8 mouse cellular contexts compared by ENCODE assay signal in genomic region chr6:87850900-87851614, GRCm38 (mm10). TPM values are rescaled to one million over a fixed set of nuclear protein-coding genes. Genes with fewer than 3 reads are reported as not detected.
DNase-seq lines count a peak whose midpoint lies in the region; ATAC-seq and TF ChIP-seq lines count a peak whose summit lies in the region.

Cnbp (minus strand) TSS chr6:87851106.

- no peaks in the 10 kb centered on the region for H3K9me3 ChIP-seq in CH12.LX (replicated peaks; ENCODE audit: low read length)
- no peaks in the 10 kb centered on the region for H3K9me3 ChIP-seq in forebrain, embryonic 12.5 days
- H3K9me3 ChIP-seq in heart, postnatal 0 days (replicated peaks; ENCODE audit: control insufficient read depth, low read length) = no peaks in the 10 kb centered on the region
- no peaks in the 10 kb centered on the region for H3K9me3 ChIP-seq in liver, embryonic 16.5 days (replicated peaks; ENCODE audit: control insufficient read depth, low read length)
- H3K9me3 ChIP-seq in neural tube, embryonic 13.5 days = no peaks in the 10 kb centered on the region

- under 1% methylated on average over 55 of the region's 55 CpGs for WGBS in forebrain, embryonic 12.5 days
- under 1% methylated on average over 49 of the region's 55 CpGs for whole genome bisulfite sequencing in heart, postnatal 0 days
- WGBS in liver, embryonic 16.5 days (ENCODE audit: insufficient replicate concordance) = under 1% methylated on average over 55 of the region's 55 CpGs
- WGBS in neural tube, embryonic 13.5 days = under 1% methylated on average over 55 of the region's 55 CpGs

- TF ChIP-seq CTCF in CH12.LX (conservative IDR thresholded peaks at IDR 0.05 in 1 of 2, IDR thresholded peaks at IDR 0.05 in 1 of 2; ENCODE audit: low read depth in 2 of 2, low read length in 2 of 2) = no peak
- TF ChIP-seq CTCF in heart, postnatal 0 days (IDR thresholded peaks at IDR 0.05; ENCODE audit: low read depth) = no peak
- no peak for TF ChIP-seq CTCF in testis, adult 2 months (IDR thresholded peaks at IDR 0.05; ENCODE audit: control insufficient read depth, insufficient read depth, insufficient replicate concordance, low read depth, low read length)

- H3K27me3 ChIP-seq in CH12.LX (replicated peaks) = no peaks in the 10 kb centered on the region
- no peaks in the 10 kb centered on the region for H3K27me3 ChIP-seq in forebrain, embryonic 12.5 days
- no peaks in the 10 kb centered on the region for H3K27me3 ChIP-seq in heart, postnatal 0 days (ENCODE audit: control insufficient read depth, insufficient read depth, low read length)
- H3K27me3 ChIP-seq in liver, embryonic 16.5 days (ENCODE audit: control insufficient read depth, insufficient read depth, low read depth, low read length) = no peaks in the 10 kb centered on the region
- H3K27me3 ChIP-seq in neural tube, embryonic 13.5 days = no peaks in the 10 kb centered on the region
- no peaks in the 10 kb centered on the region for H3K27me3 ChIP-seq in testis, adult 2 months (ENCODE audit: control insufficient read depth, insufficient read depth, low read length)

- TF ChIP-seq POLR2A in CH12.LX (IDR thresholded peaks at IDR 0.05; ENCODE audit: low read depth, low read length) = peak; percentile 94
- TF ChIP-seq POLR2A in testis, adult 2 months (IDR thresholded peaks at IDR 0.05; ENCODE audit: control insufficient read depth, low read depth, low read length) = peak; percentile 99

- peaks cover 41% of the 10 kb centered on the region for H3K79me2 ChIP-seq in CH12.LX (replicated peaks; ENCODE audit: control insufficient read depth, extremely low read depth, insufficient read depth, poor library complexity, severe bottlenecking)

- peak; percentile 99 for ATAC-seq in forebrain, embryonic 12.5 days (ENCODE audit: low FRiP score)
- peak; percentile 99 for ATAC-seq in heart, postnatal 0 days (ENCODE audit: insufficient read depth, low read depth)
- ATAC-seq in liver, embryonic 16.5 days (ENCODE audit: low read depth) = peak; percentile 97
- peak; percentile 98 for ATAC-seq in neural tube, embryonic 13.5 days (ENCODE audit: low read depth)

- H3K36me3 ChIP-seq in CH12.LX (replicated peaks in 1 of 2; ENCODE audit: control insufficient read depth in 1 of 2, insufficient read depth in 1 of 2, low read length in 1 of 2) = peaks cover 14 to 30% of the 10 kb centered on the region in 2 experiments
- peaks cover 10% of the 10 kb centered on the region; the same call in 1 of the 2 replicates for H3K36me3 ChIP-seq in forebrain, embryonic 12.5 days (replicated peaks)
- peaks cover 3% of the 10 kb centered on the region; the same call in 1 of the 2 replicates for H3K36me3 ChIP-seq in heart, postnatal 0 days (replicated peaks; ENCODE audit: control insufficient read depth, insufficient read depth, low read length)
- peaks cover 17% of the 10 kb centered on the region; the same call in 1 of the 2 replicates for H3K36me3 ChIP-seq in liver, embryonic 16.5 days (ENCODE audit: control insufficient read depth, insufficient read depth)
- 0 out of 2 replicates have a peak, but pooled peaks cover 9% of the 10 kb centered on the region for H3K36me3 ChIP-seq in neural tube, embryonic 13.5 days
- H3K36me3 ChIP-seq in testis, adult 2 months (ENCODE audit: control insufficient read depth, insufficient read depth, low read length) = no peaks in the 10 kb centered on the region

- in situ Hi-C loops in CH12.LX (cut with MboI; ENCODE audit: low pct_ligation_motif_present, low pct_unique_long_range_greater_than_20kb, low sequenced_read_pairs) = no loop called here

- H3K4me2 ChIP-seq in CH12.LX (ENCODE audit: insufficient read depth, low read depth, poor library complexity, severe bottlenecking) = peak within 1 kb of the TSS; percentile 68
- H3K4me2 ChIP-seq in forebrain, embryonic 12.5 days = peak within 1 kb of the TSS; percentile 81
- H3K4me2 ChIP-seq in heart, postnatal 0 days (ENCODE audit: low read depth, low read length) = peak within 1 kb of the TSS; percentile 82
- peak within 1 kb of the TSS; percentile 95 for H3K4me2 ChIP-seq in liver, embryonic 16.5 days (ENCODE audit: low read depth, low read length)
- H3K4me2 ChIP-seq in neural tube, embryonic 13.5 days = peak within 1 kb of the TSS; percentile 80

- peaks cover 3 to 44% of the 10 kb centered on the region in 2 experiments for H3K4me1 ChIP-seq in CH12.LX (ENCODE audit: control insufficient read depth in 1 of 2, insufficient read depth in 2 of 2)
- H3K4me1 ChIP-seq in forebrain, embryonic 12.5 days = peaks cover 28% of the 10 kb centered on the region
- H3K4me1 ChIP-seq in heart, postnatal 0 days (ENCODE audit: control insufficient read depth, insufficient read depth) = peaks cover 29% of the 10 kb centered on the region
- H3K4me1 ChIP-seq in liver, embryonic 16.5 days (ENCODE audit: control insufficient read depth, low read depth, low read length) = peaks cover 35% of the 10 kb centered on the region
- peaks cover 37% of the 10 kb centered on the region for H3K4me1 ChIP-seq in neural tube, embryonic 13.5 days (replicated peaks)
- H3K4me1 ChIP-seq in testis, adult 2 months (ENCODE audit: control insufficient read depth, insufficient read depth, low read length) = peaks cover 6% of the 10 kb centered on the region

- TF ChIP-seq RAD21 in CH12.LX (IDR thresholded peaks at IDR 0.05; ENCODE audit: low read depth, low read length) = no peak

- peak within 1 kb of the TSS; percentile 91 for H3K27ac ChIP-seq in CH12.LX (ENCODE audit: insufficient read depth, low read depth)
- H3K27ac ChIP-seq in forebrain, embryonic 12.5 days = peak within 1 kb of the TSS; percentile 92
- H3K27ac ChIP-seq in heart, postnatal 0 days (ENCODE audit: low read depth) = peak within 1 kb of the TSS; percentile 95
- H3K27ac ChIP-seq in liver, embryonic 16.5 days (ENCODE audit: low read length) = peak within 1 kb of the TSS; percentile 94
- H3K27ac ChIP-seq in neural tube, embryonic 13.5 days (replicated peaks) = peak within 1 kb of the TSS; percentile 95
- H3K27ac ChIP-seq in testis, adult 2 months (ENCODE audit: control insufficient read depth, insufficient read depth, low read depth, low read length) = peak within 1 kb of the TSS; percentile 100

- peak; percentile 95 for DNase-seq in CH12.LX (ENCODE audit: extremely low read depth)
- peak; percentile 93 for DNase-seq in c-Kit-positive CD71-positive TER-119-negative erythroid progenitor cells, embryonic 14.5 days (ENCODE audit: low read depth)
- peak; percentile 94 for DNase-seq in heart, postnatal 0 days (ENCODE audit: low spot score)
- peak; percentile 98 to 99 for DNase-seq in kidney, postnatal 4 days

- dilution Hi-C loops in CH12.LX (cut with MboI; ENCODE audit: extremely low pct_ligation_motif_present, extremely low pct_unique_long_range_greater_than_20kb, low sequenced_read_pairs) = no loop called here

- no peak for TF ChIP-seq EP300 in CH12.LX (IDR thresholded peaks at IDR 0.05; ENCODE audit: low read length)
- TF ChIP-seq EP300 in heart, postnatal 0 days (IDR thresholded peaks at IDR 0.05; ENCODE audit: low read depth) = no peak

- H3K9ac ChIP-seq in CH12.LX (ENCODE audit: insufficient read depth, low read depth) = peak within 1 kb of the TSS; percentile 95
- H3K9ac ChIP-seq in forebrain, embryonic 12.5 days = peak within 1 kb of the TSS; percentile 98
- peak within 1 kb of the TSS; percentile 99 for H3K9ac ChIP-seq in heart, postnatal 0 days (replicated peaks; ENCODE audit: low read depth, low read length)
- H3K9ac ChIP-seq in liver, embryonic 16.5 days (ENCODE audit: low read depth, low read length) = peak within 1 kb of the TSS; percentile 100
- H3K9ac ChIP-seq in neural tube, embryonic 13.5 days = peak within 1 kb of the TSS; percentile 98

- peak within 1 kb of the TSS; percentile 82 to 96 (median 95) for H3K4me3 ChIP-seq in CH12.LX (replicated peaks in 1 of 3; ENCODE audit: low read depth in 2 of 3, low read length in 2 of 3, poor library complexity in 1 of 3)
- H3K4me3 ChIP-seq in forebrain, embryonic 12.5 days (replicated peaks) = peak within 1 kb of the TSS; percentile 91
- peak within 1 kb of the TSS; percentile 93 for H3K4me3 ChIP-seq in heart, postnatal 0 days (ENCODE audit: low read depth, low read length)
- peak within 1 kb of the TSS; percentile 100 for H3K4me3 ChIP-seq in liver, embryonic 16.5 days (ENCODE audit: low read depth, low read length)
- H3K4me3 ChIP-seq in neural tube, embryonic 13.5 days = peak within 1 kb of the TSS; percentile 100
- H3K4me3 ChIP-seq in testis, adult 2 months (ENCODE audit: control insufficient read depth, low read depth, low read length) = peak within 1 kb of the TSS; percentile 98

TF ChIP-seq in CH12.LX, 34 proteins besides CTCF, POLR2A, EP300 and RAD21:
- TF ChIP-seq POLR2AphosphoS2 (IDR thresholded peaks at IDR 0.05; ENCODE audit: low read depth, low read length) (no peak), JUN (IDR thresholded peaks at IDR 0.05; ENCODE audit: insufficient read depth, low read depth, low read length) (no peak), BHLHE40 (IDR thresholded peaks at IDR 0.05; ENCODE audit: low read depth, low read length) (no peak), IRF4 (IDR thresholded peaks at IDR 0.05; ENCODE audit: low read depth, low read length) (no peak), GABPA (IDR thresholded peaks at IDR 0.05; ENCODE audit: insufficient replicate concordance, low read depth, low read length) (no peak), ZNF384 (IDR thresholded peaks at IDR 0.05; ENCODE audit: low read depth, low read length) (no peak)

RNA-seq across cellular contexts. Expression of gene Cnbp, which starts in this region (rescaled TPM):
- total RNA-seq in CH12.LX (2012; rRNA removed) = 558 and 652 TPM in 2 replicates
- total RNA-seq in CH12.LX (2014; rRNA removed) = 838 and 876 TPM in 2 replicates
- 649 and 743 TPM in 2 replicates for polyA plus RNA-seq in CH12.LX (2012; ENCODE audit: insufficient read length, low read depth)
- 1,030 and 1,055 TPM in 2 replicates for polyA plus RNA-seq in forebrain, embryonic 12.5 days (2016; fragmentation: Nextera tagmentation; extraction: Ambion mirVana)
- 247 and 318 TPM in 2 replicates for total RNA-seq in heart, postnatal 0 days (2014; rRNA removed; ENCODE audit: low replicate concordance)
- polyA plus RNA-seq in heart, postnatal 0 days (2015; fragmentation: Nextera tagmentation; extraction: Ambion mirVana) = 553 and 591 TPM in 2 replicates
- 486 and 530 TPM in 2 replicates for polyA plus RNA-seq in liver, embryonic 16.5 days (2015; fragmentation: Nextera tagmentation; extraction: Ambion mirVana)
- 571 and 620 TPM in 2 replicates for polyA plus RNA-seq in neural tube, embryonic 13.5 days (2015; fragmentation: Nextera tagmentation; extraction: Ambion mirVana)
- polyA plus RNA-seq in testis, adult 2 months (2012; rRNA removed) = 111 and 130 TPM in 2 replicates

Comparison
In these comparisons a context has a peak if more than half of its experiments do, and no peak if none do; other contexts are left out.
1. Peak in every context shown above with its lines: DNase-seq, ATAC-seq, H3K4me3 ChIP-seq and H3K27ac ChIP-seq.